ENCODE assay signal across 1 mouse cellular context in genomic region chr10:59918111-59918510, GRCm38 (mm10).
TF ChIP-seq lines count a peak whose summit lies in the region.

No protein-coding gene starts in this region.

TF ChIP-seq in CH12.LX, 34 proteins besides CTCF, POLR2A, EP300 and RAD21 (continued from another document):
- no peak for TF ChIP-seq CHD1 (IDR thresholded peaks at IDR 0.05; ENCODE audit: low read depth, low read length)
- 0 out of 2 replicates have a peak, but pooled peaks have one; percentile 8 for TF ChIP-seq JUN (IDR thresholded peaks at IDR 0.05; ENCODE audit: insufficient read depth, low read depth, low read length)
- no peak for TF ChIP-seq PAX5 (IDR thresholded peaks at IDR 0.05; ENCODE audit: low read length)
TF ChIP-seq in CH12.LX: peak in this region for 5.
